Mouse (Mus musculus): ENCODE results near the gene Polr2b.

GRCm38 (mm10) chr5:77393990-77394618 is 84.2 kb downstream of the Polr2b start:
- TF ChIP-seq CTCF (IDR thresholded peaks at IDR 0.05; ENCODE audit: insufficient read depth, low read depth, low read length) (no peak), POLR2A (IDR thresholded peaks at IDR 0.05; ENCODE audit: insufficient read depth, low read depth, low read length) (no peak)

Data from olfactory bulb, adult 2 months (tissue).